Mouse (Mus musculus): ENCODE results near the gene Lrrc8e.
"Not testable (repeated sequence)": the region's sequence is repeated elsewhere in the genome, so short reads cannot be mapped to it uniquely, and the experiment has no call there.

Lrrc8e gene

GRCm38 (mm10) chr8:4222059-4222458 lies 4.6 kb upstream of the Lrrc8e start:
- DNase-seq (ENCODE audit: low spot score) = no peak

- DNase-seq (ENCODE audit: low spot score) = no peak
Observed at GRCm38 (mm10) chr8:4226323-4226722, 304 bp upstream of the Lrrc8e start.

DNA sequence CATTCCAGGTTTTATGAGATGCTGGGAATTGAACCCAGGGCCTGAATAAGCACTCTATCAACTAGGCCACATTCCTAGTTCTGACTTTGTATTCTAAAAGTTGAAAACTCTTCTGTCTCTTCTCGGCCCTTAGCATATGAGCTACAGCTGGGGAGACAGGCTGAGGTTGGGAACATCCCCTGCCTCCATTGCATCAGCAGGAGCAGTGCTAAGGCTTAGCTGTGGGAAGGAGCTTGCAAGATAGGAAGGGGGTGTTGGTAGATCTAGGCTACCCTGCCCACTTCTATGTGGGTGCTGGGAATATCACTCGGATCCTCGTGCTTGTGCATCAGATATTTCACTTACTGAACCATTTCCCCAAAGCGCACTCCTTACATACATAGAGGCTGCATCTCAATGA lies 1.3 kb downstream of the Lrrc8e start:
- DNase-seq (ENCODE audit: low spot score) = no peak

DNA sequence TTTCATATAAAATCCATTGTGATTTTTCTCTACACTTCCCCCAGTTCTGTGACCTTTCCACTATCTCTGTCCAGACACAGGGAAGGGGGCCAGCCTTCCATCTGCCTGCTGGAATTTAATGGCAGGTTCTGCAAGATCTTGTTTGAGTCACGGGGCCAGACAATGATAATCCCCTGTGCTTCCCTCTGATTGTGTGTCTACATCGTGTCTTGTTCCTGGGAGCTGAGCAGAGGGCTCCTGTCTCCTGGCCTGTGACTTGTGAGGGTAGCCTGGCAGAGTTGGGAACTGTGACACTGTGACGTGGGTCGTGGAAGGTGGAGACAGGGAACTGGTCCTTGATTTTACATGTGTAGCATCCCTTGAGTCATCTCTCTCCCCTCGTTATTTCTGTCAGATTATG lies 3.2 kb downstream of the Lrrc8e start:
- no peak for DNase-seq (ENCODE audit: low spot score)

DNA sequence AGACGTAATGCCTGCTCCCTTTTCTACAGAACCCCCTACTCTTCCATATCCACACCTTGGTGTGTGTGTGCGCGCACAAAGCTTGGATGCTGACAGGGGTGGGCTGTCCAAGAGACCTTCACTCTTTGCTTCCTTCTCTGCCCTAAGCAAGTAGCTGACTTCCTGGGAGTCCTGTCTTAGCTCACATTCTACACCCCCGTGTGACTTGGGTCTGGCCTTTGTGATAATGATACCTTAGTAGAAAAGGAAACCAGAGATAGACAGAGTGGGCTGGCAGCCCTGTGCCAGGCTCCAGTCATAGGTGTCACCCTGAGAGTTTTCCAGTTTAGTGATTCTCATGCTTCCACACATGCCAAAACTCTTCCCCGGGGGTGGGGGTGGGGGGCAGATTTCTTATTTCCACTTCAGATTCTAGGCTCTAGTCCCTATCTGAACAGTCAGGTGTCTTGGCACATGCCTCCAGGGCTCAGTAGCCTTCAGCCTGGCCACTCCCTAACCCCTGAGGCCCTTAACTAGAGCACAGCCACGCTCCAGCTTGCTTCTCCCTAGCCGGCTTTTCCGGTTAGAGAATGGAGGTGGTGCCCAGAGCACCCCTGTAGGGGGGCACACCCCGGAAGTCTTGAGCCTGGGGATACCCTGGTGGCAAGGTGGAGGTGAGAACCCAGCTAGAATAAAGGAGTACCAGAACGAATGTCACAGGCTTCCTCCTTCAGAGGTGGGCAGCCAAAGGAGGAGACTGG lies 4.2 kb downstream of the Lrrc8e start:
- DNase-seq (ENCODE audit: low spot score) = no peak

DNA sequence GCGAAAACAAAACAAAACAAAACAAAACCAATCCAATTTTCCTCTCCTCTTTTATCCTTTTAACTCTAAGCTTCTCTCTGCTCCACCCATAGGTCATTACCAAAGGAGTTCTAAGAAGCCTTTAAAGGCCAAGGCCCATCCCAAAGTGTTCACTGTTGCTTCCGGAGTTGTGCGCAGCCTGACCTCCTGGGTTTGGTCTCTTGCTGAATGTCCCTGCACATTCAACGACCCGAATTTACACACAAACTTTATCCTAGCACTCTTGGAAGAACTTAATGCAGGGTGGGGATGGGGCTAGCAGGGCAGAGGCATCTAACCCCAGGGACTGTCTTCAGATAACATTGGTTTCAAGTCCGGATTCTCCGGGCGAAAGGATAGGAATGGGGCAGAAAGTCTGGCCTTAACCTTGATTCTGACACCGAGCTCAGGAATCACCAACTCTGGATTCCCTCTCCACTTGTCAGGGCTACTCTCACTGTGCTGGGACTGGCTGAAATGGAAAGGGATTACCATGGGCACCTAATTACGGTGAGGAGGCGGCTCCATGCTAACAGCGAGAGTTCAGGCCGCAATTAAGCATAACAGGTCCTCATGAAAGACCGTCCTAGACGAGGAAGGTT lies 11.3 kb downstream of the Lrrc8e start:
- no peak for DNase-seq (ENCODE audit: low spot score)

DNA sequence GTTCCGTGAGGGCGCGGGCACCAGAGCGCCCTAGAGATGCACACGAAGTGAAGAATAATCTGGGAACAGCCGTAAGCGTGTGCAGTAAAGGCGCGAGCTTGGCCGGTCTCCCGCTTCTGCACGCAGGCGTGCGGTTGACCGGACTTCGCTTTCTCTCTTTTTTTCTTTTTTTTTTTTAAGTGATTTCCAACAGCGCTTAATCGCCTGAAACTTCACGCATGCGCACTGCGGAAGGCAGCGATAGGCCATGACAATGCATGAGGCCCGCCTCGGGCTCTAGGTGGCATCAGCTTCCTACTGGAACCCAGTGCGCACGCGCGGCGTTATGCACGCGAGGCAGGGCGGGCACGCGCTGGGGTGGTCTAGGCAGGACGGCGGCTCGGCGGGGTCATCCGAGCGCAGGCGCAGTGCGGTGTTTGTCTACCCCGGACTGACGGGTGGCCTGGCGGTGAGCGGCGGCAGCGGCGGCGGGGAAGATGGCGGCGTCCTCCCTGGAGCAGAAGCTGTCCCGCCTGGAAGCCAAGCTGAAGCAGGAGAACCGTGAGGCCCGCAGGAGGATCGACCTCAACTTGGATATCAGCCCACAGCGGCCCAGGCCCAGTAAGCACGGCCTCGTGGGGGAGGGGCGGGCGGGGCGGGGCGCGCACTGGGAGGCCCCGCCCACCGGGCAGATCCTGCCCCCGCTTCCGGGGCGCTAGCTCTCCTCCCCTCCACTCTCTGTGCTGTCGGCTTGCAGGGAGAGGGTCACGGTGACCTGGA lies 12.0 kb downstream of the Lrrc8e start, which contains the start of the genes Map2k7 and Gm49320:
TSS of gene Map2k7 (plus strand) at position 307 of the 759 bp plus-strand sequence.
TSS of gene Gm49320 (plus strand) at position 432 of the 759 bp plus-strand sequence.
- peak; percentile 99 for DNase-seq (ENCODE audit: low spot score)

DNA sequence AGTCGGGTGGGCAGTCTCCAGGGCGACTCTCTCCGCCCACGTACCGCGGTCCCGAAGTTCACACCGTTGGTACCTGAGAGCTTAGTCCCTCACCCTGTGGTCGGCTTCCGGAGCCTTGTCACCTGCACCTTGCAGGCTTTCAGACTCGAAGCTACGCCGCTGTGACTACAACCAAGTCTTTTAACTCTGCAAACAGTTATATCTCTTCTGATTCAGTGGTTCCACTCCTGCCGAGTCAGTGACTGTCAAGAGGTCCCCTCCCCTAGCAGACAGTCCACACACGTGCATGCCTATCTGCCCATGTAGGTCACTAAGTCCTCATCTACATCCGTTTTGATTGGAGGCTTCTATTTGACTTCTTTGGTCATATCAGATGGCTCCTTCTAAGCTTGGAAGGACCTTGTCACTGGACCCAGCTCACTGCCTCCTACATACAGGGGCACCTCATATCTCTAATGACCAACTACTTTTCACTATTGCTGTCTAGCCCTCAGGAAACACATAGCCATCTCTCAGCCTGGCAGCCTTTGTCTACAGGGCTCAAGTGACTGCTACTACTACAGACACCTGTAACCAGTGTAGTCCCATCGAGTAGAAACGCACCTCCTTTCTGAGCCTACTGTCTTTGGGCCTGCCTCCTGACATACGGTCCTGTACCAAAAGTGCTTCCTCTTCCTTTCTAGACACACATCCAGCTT lies 12.7 kb downstream of the Lrrc8e start:
- no peak for DNase-seq (ENCODE audit: low spot score)

DNA sequence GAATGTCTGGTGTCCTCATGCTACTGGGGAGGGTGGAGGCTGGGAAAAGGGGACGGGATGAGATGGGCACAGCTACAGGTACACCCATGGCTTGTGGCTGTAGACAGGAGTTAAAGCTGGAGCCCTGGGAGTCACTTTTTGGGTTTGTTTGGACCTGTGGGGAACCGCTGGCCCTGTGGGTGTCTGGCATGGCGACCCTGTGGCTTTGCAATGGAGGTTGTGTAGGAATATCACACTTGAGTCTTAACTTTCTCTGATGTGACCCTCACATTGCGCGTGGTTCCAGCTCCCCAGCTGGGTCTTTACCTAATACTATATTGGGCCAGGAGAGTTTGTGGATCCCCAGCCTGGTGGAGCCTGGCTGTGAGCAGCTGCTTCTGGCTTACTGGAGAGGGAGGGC lies 18.4 kb downstream of the Lrrc8e start:
- no peak for DNase-seq (ENCODE audit: low spot score)

DNA sequence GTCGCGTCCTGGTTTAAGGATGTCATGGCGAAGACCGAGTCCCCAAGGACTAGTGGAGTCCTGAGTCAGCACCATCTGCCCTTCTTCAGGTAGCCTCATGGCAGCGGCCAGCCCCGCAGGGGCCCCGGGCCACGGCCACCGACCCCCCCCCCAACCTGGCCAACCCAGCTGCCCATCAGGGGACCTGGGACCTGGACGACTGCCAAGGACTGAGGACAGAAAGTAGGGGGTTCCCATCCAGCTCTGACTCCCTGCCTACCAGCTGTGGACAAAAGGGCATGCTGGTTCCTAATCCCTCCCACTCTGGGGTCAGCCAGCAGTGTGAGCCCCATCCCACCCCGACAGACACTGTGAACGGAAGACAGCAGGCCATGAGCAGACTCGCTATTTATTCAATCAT lies 19.1 kb downstream of the Lrrc8e start:
- no peak for DNase-seq (ENCODE audit: low spot score)

DNA sequence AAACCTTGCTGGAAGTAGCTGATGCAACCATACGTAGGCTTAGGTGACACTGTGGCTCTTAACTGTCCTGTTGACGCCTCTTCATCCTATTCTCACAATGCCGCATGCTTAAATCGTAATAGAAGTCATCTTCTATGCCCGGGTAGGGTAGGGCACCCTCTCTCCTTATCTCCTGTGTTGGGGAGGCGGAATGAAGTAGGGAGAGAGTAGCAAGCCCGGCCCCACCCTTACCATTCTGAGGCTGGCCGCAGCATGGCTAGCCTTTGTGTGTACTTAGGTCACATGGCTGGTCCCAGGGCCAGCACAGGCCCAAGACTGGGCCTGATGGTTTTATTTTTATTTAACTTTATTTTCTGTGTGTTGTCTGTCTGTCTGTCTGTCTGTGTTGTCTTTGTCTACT lies 20.6 kb downstream of the Lrrc8e start:
- no peak for DNase-seq (ENCODE audit: low spot score)

DNA sequence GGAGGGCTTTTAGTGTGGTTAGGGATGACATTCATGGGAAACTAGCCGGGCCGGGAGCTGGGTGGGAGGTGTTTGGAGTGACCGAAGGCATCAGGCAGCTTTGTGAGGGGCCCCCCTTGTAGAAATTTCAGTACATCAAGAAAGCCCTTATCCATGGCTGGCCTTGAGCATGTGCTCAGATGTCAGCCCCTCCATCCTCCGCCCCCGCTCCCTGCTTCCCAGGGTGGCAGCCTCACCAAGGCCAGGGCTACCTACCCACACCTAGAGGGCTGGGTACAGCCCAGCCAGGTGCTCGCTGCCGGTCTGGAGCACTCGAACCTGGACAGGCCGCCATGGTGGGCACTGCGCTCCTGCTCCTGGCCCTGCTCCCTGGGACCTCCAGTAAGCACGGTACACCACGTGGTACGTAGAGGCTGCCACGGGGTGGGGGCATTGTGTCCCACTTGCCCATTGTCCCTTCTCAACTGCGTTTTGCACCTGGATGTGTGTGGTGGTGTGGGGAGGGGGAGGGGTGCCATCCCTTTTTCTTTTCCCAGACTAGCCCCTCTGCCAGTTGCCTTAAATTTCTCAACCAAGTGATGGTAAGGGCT lies 21.4 kb downstream of the Lrrc8e start, which contains the start of gene Tgfbr3l:
TSS of gene Tgfbr3l (plus strand) at position 264 of the 590 bp plus-strand sequence.
- no peak for DNase-seq (ENCODE audit: low spot score)

DNA sequence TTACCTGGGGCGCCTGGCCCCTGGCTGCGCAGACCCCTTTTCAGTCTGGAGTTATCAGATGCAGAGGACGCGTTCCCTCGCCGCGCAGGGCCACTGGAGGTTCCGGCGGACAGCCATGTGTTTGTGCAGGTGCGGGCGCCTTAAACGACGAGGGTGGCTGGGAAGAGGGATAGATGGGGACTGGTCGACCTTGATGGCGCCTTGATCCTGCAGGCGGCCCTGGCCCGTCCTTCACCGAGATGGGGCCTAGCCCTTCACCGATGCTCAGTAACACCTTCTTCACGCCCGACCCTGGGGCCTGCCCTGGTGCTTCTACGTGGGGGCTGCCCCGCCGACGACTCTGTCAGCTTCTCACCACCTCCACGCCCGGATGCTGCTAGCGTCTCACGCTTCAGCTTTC lies 22.6 kb downstream of the Lrrc8e start:
- DNase-seq (ENCODE audit: low spot score) = no peak

- peak; percentile 69 for DNase-seq (ENCODE audit: low spot score)
Observed at GRCm38 (mm10) chr8:4250306-4250970, 23.8 kb downstream of the Lrrc8e start.

DNA sequence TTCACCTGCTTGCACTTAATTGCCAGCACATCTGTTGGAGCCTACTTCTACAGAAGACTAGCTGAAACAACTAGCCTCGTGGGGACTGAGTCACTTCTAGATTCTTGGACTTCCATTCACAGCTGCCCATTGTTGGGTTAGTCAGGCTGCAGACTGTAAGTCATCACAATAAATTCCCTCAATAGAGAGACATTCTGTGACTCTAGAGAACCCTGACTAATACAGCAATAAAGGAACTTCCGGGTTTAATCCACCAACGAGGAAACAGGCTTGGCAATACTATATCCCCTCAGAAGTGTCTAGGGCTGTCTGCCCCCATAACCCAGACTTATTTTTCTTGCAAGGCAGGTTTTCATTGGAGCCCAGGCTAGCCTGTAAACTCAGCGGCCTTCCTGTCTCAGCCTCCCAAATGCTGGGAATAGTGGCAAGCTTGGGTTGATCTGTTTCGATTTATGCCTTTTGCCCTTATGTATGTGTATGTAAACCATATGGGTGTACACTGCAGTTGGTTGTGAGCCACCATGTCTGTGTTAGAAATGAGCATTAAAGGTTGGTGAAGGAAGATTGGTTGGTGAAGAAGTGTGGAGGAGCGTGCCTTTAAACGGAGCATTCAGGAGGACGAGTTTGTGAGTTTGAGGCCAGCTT lies 25.6 kb downstream of the Lrrc8e start:
- no peak for DNase-seq (ENCODE audit: low spot score)

DNA sequence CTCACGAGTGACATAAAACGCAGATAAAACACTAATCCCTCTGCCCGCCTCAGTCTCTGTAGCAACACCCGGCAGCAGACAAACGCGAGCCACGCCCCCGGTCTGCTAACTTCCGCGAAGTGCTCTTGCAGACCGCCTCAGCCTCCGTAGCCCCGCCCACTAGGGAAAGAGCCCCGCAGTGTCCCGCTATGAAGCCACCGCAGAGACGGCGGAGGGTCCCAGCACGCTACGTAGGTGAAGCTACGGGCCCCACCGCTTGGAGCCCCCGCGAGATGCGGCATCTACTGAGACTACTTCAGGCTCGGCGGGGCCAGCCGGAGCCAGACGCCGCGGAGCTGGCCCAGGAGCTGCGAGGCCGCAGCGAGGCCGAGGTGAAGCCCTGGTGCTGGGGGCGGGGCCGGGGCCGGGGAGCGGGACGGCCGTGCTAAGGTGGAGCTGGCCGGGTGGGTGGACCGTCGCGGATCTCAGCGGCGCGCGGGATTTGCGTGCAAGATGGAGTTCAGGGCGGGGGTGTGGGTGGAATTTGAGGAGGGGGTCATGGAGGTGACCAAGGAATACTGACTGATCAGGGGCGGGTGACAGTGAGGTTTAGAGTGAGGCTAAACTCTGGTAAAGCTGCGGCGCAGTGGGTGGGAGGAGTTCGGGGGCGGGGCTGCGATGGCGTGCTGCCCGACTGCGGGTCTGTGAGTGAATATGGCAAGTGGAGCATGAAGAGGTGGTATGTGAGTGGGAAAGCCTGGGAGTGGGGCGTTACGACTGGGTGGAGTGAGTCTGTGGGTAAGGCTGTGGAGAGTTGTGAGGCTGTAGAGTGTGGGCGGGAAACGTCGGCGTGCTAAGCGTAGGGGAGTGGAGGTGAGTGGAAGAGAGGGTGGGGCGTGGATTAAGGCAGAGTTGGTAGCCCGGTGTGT lies 26.6 kb downstream of the Lrrc8e start, which contains the start of gene Snapc2:
TSS of gene Snapc2 (plus strand) at position 147 of the 908 bp plus-strand sequence.
- peak; percentile 85 for DNase-seq (ENCODE audit: low spot score)

DNA sequence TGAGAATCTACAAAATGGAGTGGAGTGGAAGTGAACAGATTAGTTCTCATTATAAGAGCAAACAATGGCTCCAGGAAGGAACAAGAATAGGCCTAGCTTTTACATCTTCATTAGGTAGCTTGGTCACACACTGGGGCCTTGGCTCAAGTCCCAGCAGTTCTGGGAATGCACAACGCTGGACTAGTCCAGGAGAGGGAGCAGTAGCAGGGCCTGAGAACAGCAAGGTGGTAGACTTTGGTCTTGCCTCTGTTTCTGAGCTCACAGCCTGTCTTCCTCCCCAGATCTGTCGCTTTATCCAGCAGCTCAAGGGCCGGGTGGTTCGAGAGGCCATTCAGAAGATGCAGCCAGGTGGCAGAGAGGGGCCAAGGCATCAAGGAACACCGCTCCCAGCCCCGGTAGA lies 27.4 kb downstream of the Lrrc8e start:
- DNase-seq (ENCODE audit: low spot score) = peak; percentile 66

DNA sequence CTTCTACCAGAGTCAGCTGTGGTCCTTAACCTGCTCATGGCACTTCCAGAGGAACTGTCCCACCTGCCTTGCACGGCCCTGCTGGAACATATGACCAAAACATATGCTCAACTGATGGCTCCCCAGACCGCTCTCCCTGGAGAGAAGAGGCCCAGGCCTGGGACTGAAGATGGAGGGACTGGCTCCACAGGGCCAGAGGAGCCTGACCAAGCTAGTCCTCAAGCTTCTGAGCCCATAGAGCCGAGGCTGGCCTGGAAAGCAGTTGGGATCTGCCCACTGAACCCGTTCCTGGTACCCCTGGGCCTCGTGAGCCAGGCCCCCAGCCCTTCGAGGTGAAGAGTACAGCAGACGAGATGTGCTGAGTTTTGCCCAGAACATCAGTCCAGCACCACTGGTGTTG lies 28.8 kb downstream of the Lrrc8e start:
- not testable (repeated sequence) for DNase-seq (ENCODE audit: low spot score)

DNA sequence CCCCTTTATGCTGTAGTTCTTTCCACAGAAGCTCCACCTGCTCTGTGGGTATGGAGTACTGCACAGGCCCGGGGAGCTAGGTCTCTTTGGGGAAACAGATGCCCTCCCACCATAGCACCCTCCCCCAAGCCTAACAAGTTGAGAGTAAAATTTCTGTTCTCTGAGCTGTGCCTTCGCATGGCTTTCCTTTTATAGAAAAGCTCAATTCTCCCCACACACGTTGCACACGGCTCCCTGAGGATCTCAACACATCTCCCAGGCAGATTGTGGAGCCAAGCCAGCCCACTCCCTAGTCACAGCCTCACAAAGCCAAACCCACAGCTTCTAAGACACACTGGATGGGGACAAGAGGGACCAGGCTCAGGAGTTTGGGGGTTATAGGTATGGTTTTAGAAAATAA lies 30.3 kb downstream of the Lrrc8e start:
- DNase-seq (ENCODE audit: low spot score) = no peak

GRCm38 (mm10) chr8:4257350-4257749 lies 30.7 kb downstream of the Lrrc8e start:
- no peak for DNase-seq (ENCODE audit: low spot score)

Measured in layer of hippocampus, adult 9-10 months (tissue).